Mouse (Mus musculus) G1E-ER4 (cell line): ENCODE measurements around the gene Ndufc2. TPM values are rescaled to one million over a fixed set of nuclear protein-coding genes. Genes with fewer than 3 reads are reported as not detected.

ENCODE experiments used
- GATA1 ChIP-seq: IDR thresholded peaks from one replicate; pipeline ENCODE4 v1.8.0; 2012; ENCODE audit warnings: low read length, inconsistent platforms
- polyA plus RNA-seq: library from polyadenylated mRNA; stranded (reverse); fragments of >175 nt; gene quantifications from 2 replicates; pipeline ENCODE4 v1.2.3, GENCODE M21; 2012

Ndufc2 gene
- polyA plus RNA-seq, 1 experiment = 291 TPM

- TF ChIP-seq GATA1 = no peak
Measured at GRCm38 (mm10) chr7:97414426-97414825, 14.6 kb downstream of the Ndufc2 start.

GRCm38 (mm10) chr7:97414915-97415687 is 15.3 kb downstream of the Ndufc2 start:
- no peak for TF ChIP-seq GATA1

- no peak for TF ChIP-seq GATA1
Measured at GRCm38 (mm10) chr7:97416473-97416872, 16.7 kb downstream of the Ndufc2 start.

- no peak for TF ChIP-seq GATA1
Measured at GRCm38 (mm10) chr7:97416906-97417777, 17.3 kb downstream of the Ndufc2 start, which contains the start of gene Thrsp. Gene Thrsp (minus strand): TSS chr7:97417730.

GRCm38 (mm10) chr7:97418717-97419116 is 18.9 kb downstream of the Ndufc2 start:
- TF ChIP-seq GATA1 = no peak

GRCm38 (mm10) chr7:97419163-97419562 is 19.4 kb downstream of the Ndufc2 start:
- TF ChIP-seq GATA1 = no peak

- TF ChIP-seq GATA1 = no peak
Measured at GRCm38 (mm10) chr7:97420406-97420805, 20.6 kb downstream of the Ndufc2 start.

GRCm38 (mm10) chr7:97420958-97421651 is 21.3 kb downstream of the Ndufc2 start:
- no peak for TF ChIP-seq GATA1

GRCm38 (mm10) chr7:97423754-97424153 is 24.0 kb downstream of the Ndufc2 start:
- TF ChIP-seq GATA1 = no peak

- TF ChIP-seq GATA1 = no peak
Measured at GRCm38 (mm10) chr7:97424621-97425245, 24.9 kb downstream of the Ndufc2 start.

- no peak for TF ChIP-seq GATA1
Measured at GRCm38 (mm10) chr7:97426566-97426965, 26.8 kb downstream of the Ndufc2 start.

GRCm38 (mm10) chr7:97427296-97427695 is 27.5 kb downstream of the Ndufc2 start:
- no peak for TF ChIP-seq GATA1

GRCm38 (mm10) chr7:97427778-97428420 is 28.1 kb downstream of the Ndufc2 start:
- TF ChIP-seq GATA1 = no peak

GRCm38 (mm10) chr7:97429705-97430104 is 29.9 kb downstream of the Ndufc2 start:
- no peak for TF ChIP-seq GATA1

GRCm38 (mm10) chr7:97434517-97434916 is 34.7 kb downstream of the Ndufc2 start:
- no peak for TF ChIP-seq GATA1
